Mouse (Mus musculus) neural tube, embryonic 11.5 days (tissue): Measurements from ENCODE around the gene Desi2. TPM values are rescaled to one million over a fixed set of nuclear protein-coding genes. Genes with fewer than 3 reads are reported as not detected.
A peak's percentile ranks its signal among the peaks of the same experiment; 100 is the strongest.
"Not testable (repeated sequence)": the region's sequence is repeated elsewhere in the genome, so short reads cannot be mapped to it uniquely, and the experiment has no call there.

Source experiments
- ATAC-seq: fragments of 200-750 bp; cut with Nextera tagmentation; 2 replicates; pipeline ENCODE4 v1.8.0; 2017; ENCODE audit warnings: moderate number of reproducible peaks, mild to moderate bottlenecking, moderate TSS enrichment, moderate library complexity; ENCODE audit not compliant: insufficient read depth, low FRiP score, low TSS enrichment
- DNase-seq: peaks from one replicate; pipeline ENCODE4 v3.0.0-alpha.2; 2015; ENCODE audit warnings: low spot score
- H3K27ac ChIP-seq: fragments of 300-500 bp; sonication (generic); 2 replicates; pipeline ENCODE4 v1.5.1; 2014; ENCODE audit warnings: low read depth, mild to moderate bottlenecking, low read length
- H3K27me3 ChIP-seq: fragments of 300-500 bp; sonication (generic); 2 replicates; pipeline ENCODE4 v1.6.1; 2014; ENCODE audit warnings: mild to moderate bottlenecking, low read length, mixed read lengths; ENCODE audit not compliant: control insufficient read depth, insufficient read depth
- H3K36me3 ChIP-seq: fragments of 300-500 bp; sonication (generic); 2 replicates; pipeline ENCODE4 v1.6.1; 2014; ENCODE audit warnings: mild to moderate bottlenecking, low read length, moderate library complexity, mixed read lengths; ENCODE audit not compliant: control insufficient read depth, insufficient read depth
- H3K4me1 ChIP-seq: fragments of 300-500 bp; sonication (generic); 2 replicates; pipeline ENCODE4 v1.6.1; 2014; ENCODE audit warnings: low read length, mixed read lengths; ENCODE audit not compliant: control insufficient read depth, insufficient read depth
- H3K4me2 ChIP-seq: fragments of 300-500 bp; sonication (generic); 2 replicates; pipeline ENCODE4 v1.6.1; 2014; ENCODE audit warnings: low read depth, mild to moderate bottlenecking, moderate library complexity
- H3K4me3 ChIP-seq: fragments of 300-500 bp; sonication (generic); 2 replicates; pipeline ENCODE4 v1.5.1; 2014; ENCODE audit warnings: low read depth, low read length
- H3K9ac ChIP-seq: fragments of 300-500 bp; sonication (generic); 2 replicates; pipeline ENCODE4 v1.6.1; 2014; ENCODE audit warnings: mild to moderate bottlenecking, low read length
- H3K9me3 ChIP-seq: fragments of 300-500 bp; sonication (generic); 2 replicates; pipeline ENCODE4 v1.6.1; 2016; ENCODE audit warnings: low read length; ENCODE audit not compliant: control insufficient read depth
- WGBS: fragments of 180-500 bp; shearing (Covaris S2); extraction: QIAGEN DNeasy Blood & Tissue Kit; methylation state at CpG from one replicate; pipeline ENCODE4 v1.1.7; 2014; 5-methylcytosine and 5-hydroxymethylcytosine counted together
- polyA plus RNA-seq: library from polyadenylated mRNA; unstranded; fragments of >200 nt; fragmentation: Nextera tagmentation; extraction: Ambion mirVana; gene quantifications from 2 replicates; pipeline ENCODE4 v1.2.1, GENCODE M21; 2014

Gene Desi2
- polyA plus RNA-seq, 1 experiment from 2014 or later = 18.0 TPM

GRCm38 (mm10) chr1:178276054-178276911 lies 89.1 kb downstream of the Desi2 start:
- under 1% methylated on average over 73 of the region's 87 CpGs for WGBS
- Histone ChIP-seq H3K36me3 (no peaks in the 10 kb centered on the region), H3K4me3 (peak overlapping the region; percentile 65), H3K9ac (peak overlapping the region; percentile 78), H3K9me3 (no peaks in the 10 kb centered on the region), H3K4me1 (no peaks in the 10 kb centered on the region), H3K4me2 (peak overlapping the region; percentile 85), H3K27ac (peak overlapping the region; percentile 29; the same call in 1 of the 2 replicates), H3K27me3 (no peaks in the 10 kb centered on the region)
- ATAC-seq (peak; percentile 85), DNase-seq (peak; percentile 77)

GRCm38 (mm10) chr1:178283314-178283713 lies 96.1 kb downstream of the Desi2 start:
- H3K9ac ChIP-seq, H3K27ac ChIP-seq, H3K27me3 ChIP-seq, DNase-seq, H3K36me3 ChIP-seq, H3K9me3 ChIP-seq, H3K4me1 ChIP-seq, H3K4me3 ChIP-seq, H3K4me2 ChIP-seq, ATAC-seq: not testable (repeated sequence)
- WGBS = 88% methylated on average over 3 of the region's 3 CpGs

- no peaks in the 10 kb centered on the region for H3K27me3 ChIP-seq
- H3K4me3 ChIP-seq = no peak overlapping the region
- no peaks in the 10 kb centered on the region for H3K36me3 ChIP-seq
- no peak for DNase-seq
- no peak overlapping the region for H3K27ac ChIP-seq
- H3K9ac ChIP-seq = no peak overlapping the region
- no peaks in the 10 kb centered on the region for H3K4me1 ChIP-seq
- no peaks in the 10 kb centered on the region for H3K9me3 ChIP-seq
- 70% methylated on average over 2 of the region's 2 CpGs for WGBS
- ATAC-seq = no peak
- H3K4me2 ChIP-seq = no peak overlapping the region
Observed at GRCm38 (mm10) chr1:178283946-178284720, 96.9 kb downstream of the Desi2 start.

- Histone ChIP-seq H3K27ac (no peak overlapping the region), H3K4me3 (no peak overlapping the region), H3K4me1 (no peaks in the 10 kb centered on the region), H3K9ac (no peak overlapping the region), H3K4me2 (no peak overlapping the region), H3K27me3 (no peaks in the 10 kb centered on the region), H3K9me3 (no peaks in the 10 kb centered on the region), H3K36me3 (no peaks in the 10 kb centered on the region)
- DNase-seq = no peak
- 74% methylated on average over 8 of the region's 8 CpGs for WGBS
- ATAC-seq = no peak
Observed at GRCm38 (mm10) chr1:178287601-178288176, 100.5 kb downstream of the Desi2 start.

- ATAC-seq (no peak), DNase-seq (no peak)
- Histone ChIP-seq H3K4me2 (no peak overlapping the region), H3K9me3 (no peaks in the 10 kb centered on the region; the same call in 1 of the 2 replicates), H3K27ac (no peak overlapping the region), H3K36me3 (no peaks in the 10 kb centered on the region), H3K27me3 (no peaks in the 10 kb centered on the region), H3K4me1 (no peaks in the 10 kb centered on the region), H3K9ac (no peak overlapping the region), H3K4me3 (no peak overlapping the region)
- 85% methylated on average over 3 of the region's 3 CpGs for whole genome bisulfite sequencing
Observed at GRCm38 (mm10) chr1:178291716-178292115, 104.5 kb downstream of the Desi2 start.

GRCm38 (mm10) chr1:178294051-178294450 lies 106.8 kb downstream of the Desi2 start:
- Histone ChIP-seq H3K9me3 (no peaks in the 10 kb centered on the region; the same call in 1 of the 2 replicates), H3K4me2 (no peak overlapping the region), H3K9ac (no peak overlapping the region), H3K27me3 (no peaks in the 10 kb centered on the region), H3K4me3 (no peak overlapping the region), H3K36me3 (no peaks in the 10 kb centered on the region), H3K4me1 (no peaks in the 10 kb centered on the region), H3K27ac (no peak overlapping the region)
- WGBS = 97% methylated on average over 1 of the region's 1 CpGs
- ATAC-seq (no peak), DNase-seq (no peak)

- H3K27me3 ChIP-seq, H3K4me1 ChIP-seq, H3K27ac ChIP-seq, H3K36me3 ChIP-seq, H3K9me3 ChIP-seq, ATAC-seq, H3K9ac ChIP-seq, H3K4me3 ChIP-seq, H3K4me2 ChIP-seq, DNase-seq: not testable (repeated sequence)
- WGBS = 89% methylated on average over 2 of the region's 2 CpGs
Observed at GRCm38 (mm10) chr1:178301261-178301660, 114.0 kb downstream of the Desi2 start.

GRCm38 (mm10) chr1:178303425-178303824 lies 116.2 kb downstream of the Desi2 start:
- Histone ChIP-seq H3K36me3 (no peaks in the 10 kb centered on the region), H3K9ac (no peak overlapping the region), H3K9me3 (no peaks in the 10 kb centered on the region), H3K4me2 (no peak overlapping the region), H3K27ac (no peak overlapping the region), H3K27me3 (no peaks in the 10 kb centered on the region), H3K4me1 (no peaks in the 10 kb centered on the region), H3K4me3 (no peak overlapping the region)
- peak; percentile 64 for DNase-seq
- 26% methylated on average over 3 of the region's 3 CpGs for WGBS
- peak; percentile 61 for ATAC-seq
